Mouse (Mus musculus): ENCODE measurements around the gene Mrpl40. TPM values are rescaled to one million over a fixed set of nuclear protein-coding genes. Genes with fewer than 3 reads are reported as not detected.

The Mrpl40 gene
- 92.4 and 98.9 TPM in 2 replicates for polyA plus RNA-seq (2014; fragmentation: Nextera tagmentation; extraction: Ambion mirVana)

GRCm38 (mm10) chr16:18876442-18877308 is at the start of gene Mrpl40, which contains the start of gene Hira:
Mrpl40 (minus strand) TSS chr16:18876862.
Hira (plus strand) TSS chr16:18877037.
- peak within 1 kb of the TSS; percentile 72 for H3K4me3 ChIP-seq (ENCODE audit: low read depth, low read length)
- H3K4me2 ChIP-seq (ENCODE audit: low read depth, low read length): peak within 1 kb of the TSS; percentile 63
- ATAC-seq (replicated peaks; ENCODE audit: insufficient number of reproducible peaks, low FRiP score, low TSS enrichment, low read depth): peak; percentile 95
- H3K4me1 ChIP-seq (ENCODE audit: control insufficient read depth, insufficient read depth, low read length): no peaks in the 10 kb centered on the region
- no peaks in the 10 kb centered on the region for H3K9me3 ChIP-seq (replicated peaks; ENCODE audit: control insufficient read depth, low read length)
- H3K36me3 ChIP-seq (replicated peaks; ENCODE audit: control insufficient read depth, insufficient read depth, low read depth, low read length): no peaks in the 10 kb centered on the region
- peak; percentile 93 for DNase-seq (ENCODE audit: low spot score)
- peak within 1 kb of the TSS; percentile 88 for H3K9ac ChIP-seq (replicated peaks; ENCODE audit: low read length)
- WGBS: under 1% methylated on average over 77 of the region's 93 CpGs
- H3K27me3 ChIP-seq (ENCODE audit: control insufficient read depth, insufficient read depth, low read length): no peaks in the 10 kb centered on the region
- H3K27ac ChIP-seq (replicated peaks; ENCODE audit: low read depth, low read length): peak within 1 kb of the TSS; percentile 89

- DNase-seq (ENCODE audit: low spot score): no peak
- no peak overlapping the region for H3K4me3 ChIP-seq (ENCODE audit: low read depth, low read length)
- H3K9me3 ChIP-seq (replicated peaks; ENCODE audit: control insufficient read depth, low read length): no peaks in the 10 kb centered on the region
- no peak overlapping the region for H3K4me2 ChIP-seq (ENCODE audit: low read depth, low read length)
- 93% methylated on average over 2 of the region's 2 CpGs for WGBS
- no peak overlapping the region for H3K27ac ChIP-seq (replicated peaks; ENCODE audit: low read depth, low read length)
- H3K36me3 ChIP-seq (replicated peaks; ENCODE audit: control insufficient read depth, insufficient read depth, low read depth, low read length): peaks cover 16% of the 10 kb centered on the region
- no peaks in the 10 kb centered on the region for H3K4me1 ChIP-seq (ENCODE audit: control insufficient read depth, insufficient read depth, low read length)
- H3K9ac ChIP-seq (replicated peaks; ENCODE audit: low read length): no peak overlapping the region
- no peak for ATAC-seq (replicated peaks; ENCODE audit: insufficient number of reproducible peaks, low FRiP score, low TSS enrichment, low read depth)
- no peaks in the 10 kb centered on the region for H3K27me3 ChIP-seq (ENCODE audit: control insufficient read depth, insufficient read depth, low read length)
Observed at GRCm38 (mm10) chr16:18921771-18922170, 45.1 kb upstream of the Mrpl40 start.

- H3K4me3 ChIP-seq (ENCODE audit: low read depth, low read length): no peak overlapping the region
- no peaks in the 10 kb centered on the region for H3K27me3 ChIP-seq (ENCODE audit: control insufficient read depth, insufficient read depth, low read length)
- no peak overlapping the region for H3K27ac ChIP-seq (replicated peaks; ENCODE audit: low read depth, low read length)
- WGBS: 98% methylated on average over 4 of the region's 4 CpGs
- no peak overlapping the region for H3K9ac ChIP-seq (replicated peaks; ENCODE audit: low read length)
- peaks cover 4% of the 10 kb centered on the region for H3K36me3 ChIP-seq (replicated peaks; ENCODE audit: control insufficient read depth, insufficient read depth, low read depth, low read length)
- no peak overlapping the region for H3K4me2 ChIP-seq (ENCODE audit: low read depth, low read length)
- DNase-seq (ENCODE audit: low spot score) (no peak), ATAC-seq (replicated peaks; ENCODE audit: insufficient number of reproducible peaks, low FRiP score, low TSS enrichment, low read depth) (no peak)
- no peaks in the 10 kb centered on the region for H3K4me1 ChIP-seq (ENCODE audit: control insufficient read depth, insufficient read depth, low read length)
- no peaks in the 10 kb centered on the region for H3K9me3 ChIP-seq (replicated peaks; ENCODE audit: control insufficient read depth, low read length)
Observed at GRCm38 (mm10) chr16:18916064-18916463, 39.4 kb upstream of the Mrpl40 start.

- no peak for DNase-seq (ENCODE audit: low spot score)
- Histone ChIP-seq H3K9ac (replicated peaks; ENCODE audit: low read length) (no peak overlapping the region), H3K36me3 (replicated peaks; ENCODE audit: control insufficient read depth, insufficient read depth, low read depth, low read length) (peaks cover 5% of the 10 kb centered on the region), H3K27ac (replicated peaks; ENCODE audit: low read depth, low read length) (no peak overlapping the region), H3K27me3 (ENCODE audit: control insufficient read depth, insufficient read depth, low read length) (no peaks in the 10 kb centered on the region), H3K4me1 (ENCODE audit: control insufficient read depth, insufficient read depth, low read length) (no peaks in the 10 kb centered on the region), H3K4me3 (ENCODE audit: low read depth, low read length) (no peak overlapping the region), H3K9me3 (replicated peaks; ENCODE audit: control insufficient read depth, low read length) (no peaks in the 10 kb centered on the region), H3K4me2 (ENCODE audit: low read depth, low read length) (no peak overlapping the region)
- 90% methylated on average over 1 of the region's 1 CpGs for WGBS
- ATAC-seq (replicated peaks; ENCODE audit: insufficient number of reproducible peaks, low FRiP score, low TSS enrichment, low read depth): no peak
Observed at GRCm38 (mm10) chr16:18905648-18906047, 29.0 kb upstream of the Mrpl40 start.

GRCm38 (mm10) chr16:18896429-18896828 is 19.8 kb upstream of the Mrpl40 start:
- peak; percentile 8 for DNase-seq (ENCODE audit: low spot score)
- 64% methylated on average over 10 of the region's 10 CpGs for WGBS
- Histone ChIP-seq H3K4me1 (ENCODE audit: control insufficient read depth, insufficient read depth, low read length) (no peaks in the 10 kb centered on the region), H3K27me3 (ENCODE audit: control insufficient read depth, insufficient read depth, low read length) (no peaks in the 10 kb centered on the region), H3K27ac (replicated peaks; ENCODE audit: low read depth, low read length) (no peak overlapping the region), H3K4me3 (ENCODE audit: low read depth, low read length) (no peak overlapping the region), H3K9ac (replicated peaks; ENCODE audit: low read length) (no peak overlapping the region), H3K9me3 (replicated peaks; ENCODE audit: control insufficient read depth, low read length) (no peaks in the 10 kb centered on the region), H3K36me3 (replicated peaks; ENCODE audit: control insufficient read depth, insufficient read depth, low read depth, low read length) (no peaks in the 10 kb centered on the region), H3K4me2 (ENCODE audit: low read depth, low read length) (no peak overlapping the region)
- ATAC-seq (replicated peaks; ENCODE audit: insufficient number of reproducible peaks, low FRiP score, low TSS enrichment, low read depth): no peak

DNA sequence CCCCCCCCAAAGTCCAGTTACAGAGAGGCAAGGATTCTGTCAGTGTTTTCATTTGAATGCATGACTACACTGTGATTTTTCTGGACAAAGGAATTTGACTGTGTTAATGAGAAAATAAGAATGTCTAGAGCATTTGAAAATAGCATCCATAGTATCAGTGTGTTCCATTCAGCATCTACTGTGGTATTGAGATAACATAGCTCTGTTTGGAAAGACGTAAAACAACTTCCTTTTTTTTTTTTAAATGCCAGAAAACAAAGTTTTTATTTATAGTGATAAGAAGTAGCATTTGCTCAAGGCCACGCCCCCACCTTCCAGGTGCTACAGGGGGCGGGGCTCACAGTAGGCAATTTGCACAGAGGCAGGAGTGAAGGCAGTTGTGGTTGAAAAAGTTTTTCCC is 18.6 kb upstream of the Mrpl40 start:
- Histone ChIP-seq H3K36me3 (replicated peaks; ENCODE audit: control insufficient read depth, insufficient read depth, low read depth, low read length) (no peaks in the 10 kb centered on the region), H3K9me3 (replicated peaks; ENCODE audit: control insufficient read depth, low read length) (no peaks in the 10 kb centered on the region), H3K27ac (replicated peaks; ENCODE audit: low read depth, low read length) (no peak overlapping the region), H3K27me3 (ENCODE audit: control insufficient read depth, insufficient read depth, low read length) (no peaks in the 10 kb centered on the region), H3K4me1 (ENCODE audit: control insufficient read depth, insufficient read depth, low read length) (no peaks in the 10 kb centered on the region), H3K4me2 (ENCODE audit: low read depth, low read length) (no peak overlapping the region), H3K9ac (replicated peaks; ENCODE audit: low read length) (no peak overlapping the region), H3K4me3 (ENCODE audit: low read depth, low read length) (no peak overlapping the region)
- 79% methylated on average over 3 of the region's 3 CpGs for WGBS
- no peak for ATAC-seq (replicated peaks; ENCODE audit: insufficient number of reproducible peaks, low FRiP score, low TSS enrichment, low read depth)
- DNase-seq (ENCODE audit: low spot score): no peak

- Histone ChIP-seq H3K36me3 (replicated peaks; ENCODE audit: control insufficient read depth, insufficient read depth, low read depth, low read length) (no peaks in the 10 kb centered on the region), H3K4me3 (ENCODE audit: low read depth, low read length) (no peak overlapping the region), H3K27me3 (ENCODE audit: control insufficient read depth, insufficient read depth, low read length) (no peaks in the 10 kb centered on the region), H3K9ac (replicated peaks; ENCODE audit: low read length) (no peak overlapping the region), H3K9me3 (replicated peaks; ENCODE audit: control insufficient read depth, low read length) (no peaks in the 10 kb centered on the region), H3K4me1 (ENCODE audit: control insufficient read depth, insufficient read depth, low read length) (no peaks in the 10 kb centered on the region), H3K4me2 (ENCODE audit: low read depth, low read length) (no peak overlapping the region), H3K27ac (replicated peaks; ENCODE audit: low read depth, low read length) (no peak overlapping the region)
- DNase-seq (ENCODE audit: low spot score): no peak
- no peak for ATAC-seq (replicated peaks; ENCODE audit: insufficient number of reproducible peaks, low FRiP score, low TSS enrichment, low read depth)
- 75% methylated on average over 4 of the region's 4 CpGs for WGBS
Observed at GRCm38 (mm10) chr16:18893840-18894372, 17.2 kb upstream of the Mrpl40 start.

DNA sequence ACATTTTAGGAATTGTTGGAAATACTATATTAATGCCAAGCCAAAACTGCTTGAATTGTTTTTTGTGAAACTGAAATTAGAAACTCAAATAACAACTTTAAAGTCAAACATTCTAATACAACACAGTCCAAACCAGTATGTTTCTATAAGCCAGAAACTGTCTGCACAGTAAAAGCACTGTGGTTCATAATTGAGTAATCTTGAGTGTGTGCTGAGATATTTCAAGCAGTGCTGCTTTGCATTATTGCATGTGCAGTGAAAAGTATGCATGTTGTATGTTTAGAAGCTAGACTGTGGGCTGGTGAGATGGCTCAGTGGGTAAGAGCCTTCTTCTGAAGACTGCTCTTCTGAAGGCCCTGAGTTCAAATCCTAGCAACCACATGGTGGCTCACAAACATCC is 7.4 kb upstream of the Mrpl40 start:
- Histone ChIP-seq H3K27me3 (ENCODE audit: control insufficient read depth, insufficient read depth, low read length) (no peaks in the 10 kb centered on the region), H3K36me3 (replicated peaks; ENCODE audit: control insufficient read depth, insufficient read depth, low read depth, low read length) (no peaks in the 10 kb centered on the region), H3K9ac (replicated peaks; ENCODE audit: low read length) (no peak overlapping the region), H3K9me3 (replicated peaks; ENCODE audit: control insufficient read depth, low read length) (no peaks in the 10 kb centered on the region), H3K4me1 (ENCODE audit: control insufficient read depth, insufficient read depth, low read length) (no peaks in the 10 kb centered on the region), H3K4me2 (ENCODE audit: low read depth, low read length) (no peak overlapping the region), H3K4me3 (ENCODE audit: low read depth, low read length) (no peak overlapping the region), H3K27ac (replicated peaks; ENCODE audit: low read depth, low read length) (no peak overlapping the region)
- no peak for ATAC-seq (replicated peaks; ENCODE audit: insufficient number of reproducible peaks, low FRiP score, low TSS enrichment, low read depth)
- no peak for DNase-seq (ENCODE audit: low spot score)
